Mouse (Mus musculus) limb, embryonic 13.5 days (tissue): ENCODE measurements around the gene Phykpl. TPM values are rescaled to one million over a fixed set of nuclear protein-coding genes. Genes with fewer than 3 reads are reported as not detected.

Experiments used
- ATAC-seq: fragments of 200-750 bp; cut with Nextera tagmentation; 2 replicates; pipeline ENCODE4 v1.8.0; 2017; ENCODE audit warnings: low read depth, moderate number of reproducible peaks, moderate TSS enrichment; ENCODE audit not compliant: low FRiP score
- H3K27ac ChIP-seq: fragments of 300-500 bp; sonication (generic); 2 replicates; pipeline ENCODE4 v1.5.1; 2015; ENCODE audit warnings: inconsistent platforms, mild to moderate bottlenecking, moderate library complexity
- H3K27me3 ChIP-seq: fragments of 300-500 bp; sonication (generic); 2 replicates; pipeline ENCODE4 v1.6.1; 2015; ENCODE audit warnings: mild to moderate bottlenecking, inconsistent platforms
- H3K36me3 ChIP-seq: fragments of 300-500 bp; sonication (generic); 2 replicates; pipeline ENCODE4 v1.6.1; 2015; ENCODE audit warnings: inconsistent platforms, mild to moderate bottlenecking, moderate library complexity
- H3K4me1 ChIP-seq: fragments of 300-500 bp; sonication (generic); 2 replicates; pipeline ENCODE4 v1.6.1; 2015; ENCODE audit warnings: inconsistent platforms
- H3K4me2 ChIP-seq: fragments of 300-500 bp; sonication (generic); replicated peaks from 2 replicates; pipeline ENCODE4 v1.6.1; 2015; ENCODE audit warnings: inconsistent platforms, mild to moderate bottlenecking, moderate library complexity
- H3K4me3 ChIP-seq: fragments of 300-500 bp; sonication (generic); 2 replicates; pipeline ENCODE4 v1.5.1; 2015; ENCODE audit warnings: moderate library complexity, mild to moderate bottlenecking, inconsistent platforms
- H3K9ac ChIP-seq: fragments of 300-500 bp; sonication (generic); 2 replicates; pipeline ENCODE4 v1.6.1; 2015; ENCODE audit warnings: mild to moderate bottlenecking, inconsistent platforms
- H3K9me3 ChIP-seq: fragments of 300-500 bp; sonication (generic); 2 replicates; pipeline ENCODE4 v1.6.1; 2016; ENCODE audit warnings: inconsistent platforms
- WGBS: fragments of 180-500 bp; shearing (Covaris S2); methylation state at CpG from one replicate; pipeline ENCODE4 v1.1.7; 2015; 5-methylcytosine and 5-hydroxymethylcytosine counted together
- polyA plus RNA-seq: library from polyadenylated mRNA; unstranded; fragments of >200 nt; fragmentation: Nextera tagmentation; extraction: Ambion mirVana; gene quantifications from 2 replicates; pipeline ENCODE4 v1.2.1, GENCODE M21; 2015

Phykpl gene
- polyA plus RNA-seq, 1 experiment from 2014 or later = 17.1 TPM

DNA sequence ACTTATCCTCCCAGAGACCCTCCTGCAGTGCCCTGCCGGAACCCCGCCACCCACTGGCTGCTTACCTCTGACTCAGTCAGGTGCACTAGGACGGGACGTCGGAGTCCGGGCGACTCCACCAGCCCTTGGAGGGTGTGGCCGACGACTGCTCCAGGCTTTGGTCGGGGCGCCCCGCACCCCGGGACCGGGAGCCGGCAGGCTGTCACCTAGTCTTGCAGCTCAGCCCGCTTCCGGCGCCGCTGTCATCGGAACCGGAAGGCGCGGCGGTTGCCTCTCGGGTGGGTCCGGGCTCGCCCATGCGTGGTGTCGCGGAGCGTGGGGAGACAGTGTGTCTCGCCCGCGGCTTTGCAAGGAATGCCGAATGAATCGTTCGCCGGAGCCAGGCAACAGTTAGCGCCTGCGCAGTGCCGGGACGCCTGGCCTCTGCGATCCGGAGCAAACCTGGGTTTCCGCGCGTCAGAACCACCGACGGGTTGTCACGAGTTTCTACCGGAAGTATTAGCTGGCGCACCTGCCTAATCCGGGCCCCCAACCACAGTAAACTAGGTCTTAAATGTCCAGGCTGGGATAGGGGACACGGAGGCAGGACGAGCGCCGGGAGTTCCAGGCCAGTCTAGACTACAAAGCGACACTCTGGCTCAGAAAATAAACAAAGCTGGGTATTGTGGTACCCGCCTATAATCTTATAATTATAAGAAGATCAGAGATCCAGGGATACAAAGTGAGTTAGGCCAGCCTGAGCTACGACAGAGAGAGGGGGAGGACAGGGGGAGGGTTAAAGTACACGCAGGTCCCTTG lies 51.2 kb downstream of the Phykpl start, which contains the start of gene Rmnd5b:
Gene Rmnd5b (minus strand): TSS at position 372 of the 798 bp plus-strand sequence.
- Histone ChIP-seq H3K9me3 (no peaks in the 10 kb centered on the region), H3K27ac (peak within 1 kb of the TSS; percentile 74)

DNA sequence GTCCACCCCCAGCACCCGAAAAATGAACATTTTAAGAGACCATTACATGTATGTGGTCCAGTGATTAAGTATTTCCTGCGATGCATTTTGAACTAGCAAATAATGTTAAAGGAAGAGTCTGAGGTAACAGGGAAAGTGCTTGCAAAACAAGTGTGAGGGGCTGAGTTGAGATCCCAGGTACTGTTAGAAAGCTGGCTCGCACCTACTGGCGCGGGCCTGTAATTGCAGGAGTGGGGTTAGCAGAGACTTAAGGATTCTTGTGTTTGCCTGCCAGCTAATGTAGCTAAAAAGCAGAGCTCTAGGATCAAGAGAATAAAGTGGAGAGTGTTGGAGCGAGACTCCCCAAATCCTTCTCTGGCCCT lies 51.7 kb downstream of the Phykpl start:
- peak; percentile 41; the same call in 1 of the 2 replicates for ATAC-seq
- Histone ChIP-seq H3K4me3 (peak overlapping the region; percentile 75), H3K9ac (peak overlapping the region; percentile 77), H3K27ac (peak overlapping the region; percentile 74; the same call in 1 of the 2 replicates), H3K4me1 (peaks cover 36% of the 10 kb centered on the region), H3K9me3 (no peaks in the 10 kb centered on the region), H3K4me2 (peak overlapping the region; percentile 86), H3K36me3 (no peaks in the 10 kb centered on the region), H3K27me3 (no peaks in the 10 kb centered on the region)
- WGBS = 3% methylated on average over 6 of the region's 6 CpGs

More for the DNA sequence above, 51.2 kb downstream of the Phykpl start, which contains the start of gene Rmnd5b:
- WGBS = under 1% methylated on average over 61 of the region's 61 CpGs
- peak; percentile 79 for ATAC-seq
- peak within 1 kb of the TSS; percentile 77 for H3K9ac ChIP-seq
- H3K27me3 ChIP-seq = no peaks in the 10 kb centered on the region
- H3K36me3 ChIP-seq = no peaks in the 10 kb centered on the region
- H3K4me1 ChIP-seq = peaks cover 36% of the 10 kb centered on the region
- H3K4me3 ChIP-seq = peak within 1 kb of the TSS; percentile 75
- H3K4me2 ChIP-seq = peak within 1 kb of the TSS; percentile 86

DNA sequence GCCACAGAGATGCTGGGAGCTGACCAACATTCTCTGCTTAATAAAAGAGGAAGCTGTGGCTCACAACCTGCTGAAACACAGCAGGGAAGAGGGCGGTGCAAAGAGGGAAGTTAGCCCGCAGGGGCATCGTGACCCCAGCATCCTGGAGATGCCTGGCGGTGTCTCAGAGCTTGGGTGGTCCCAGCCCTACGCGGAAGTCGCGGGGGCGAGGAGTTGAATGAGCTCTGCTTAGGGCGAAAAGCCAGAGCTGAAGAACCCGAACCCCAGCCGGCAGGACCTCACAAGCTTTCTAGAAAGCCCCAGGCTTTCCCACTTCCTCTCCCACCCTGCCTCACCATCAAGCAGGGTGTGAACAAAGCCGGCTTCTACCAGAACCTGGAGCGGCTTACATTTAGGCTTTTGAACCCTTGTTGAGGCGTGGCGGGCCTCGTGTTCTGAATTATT lies 53.4 kb downstream of the Phykpl start:
- ATAC-seq = peak; percentile 38; the same call in 1 of the 2 replicates
- H3K27me3 ChIP-seq = no peaks in the 10 kb centered on the region
- peak overlapping the region; percentile 73; the same call in 1 of the 2 replicates for H3K27ac ChIP-seq
- H3K4me2 ChIP-seq = peak overlapping the region; percentile 60
- H3K36me3 ChIP-seq = peaks cover 10% of the 10 kb centered on the region
- WGBS = 3% methylated on average over 17 of the region's 17 CpGs
- H3K4me3 ChIP-seq = peak overlapping the region; percentile 27
- H3K9ac ChIP-seq = peak overlapping the region; percentile 35; the same call in 1 of the 2 replicates
- H3K9me3 ChIP-seq = no peaks in the 10 kb centered on the region
- peaks cover 27% of the 10 kb centered on the region for H3K4me1 ChIP-seq

DNA sequence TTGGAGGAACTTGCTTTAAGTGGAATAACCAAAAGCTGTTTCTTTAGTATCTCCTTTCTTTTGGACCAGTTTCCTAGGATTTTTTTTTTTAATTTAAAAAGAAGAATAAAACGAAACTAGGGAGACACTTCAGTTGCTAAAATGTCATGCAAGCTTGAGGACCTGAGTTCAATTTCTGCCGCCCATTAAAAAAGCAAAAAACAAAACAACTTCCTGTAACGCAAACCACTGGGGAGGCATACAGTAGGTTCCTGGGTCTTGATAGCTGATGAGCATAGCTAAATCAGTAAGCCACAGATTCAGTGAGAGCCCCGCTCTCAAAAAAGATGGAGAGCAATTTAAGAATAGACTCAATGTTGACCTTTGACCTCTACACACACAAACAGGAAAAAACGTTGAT lies 53.9 kb downstream of the Phykpl start:
- peak overlapping the region; percentile 27 for H3K4me3 ChIP-seq
- H3K27ac ChIP-seq = peak overlapping the region; percentile 73; the same call in 1 of the 2 replicates
- H3K9me3 ChIP-seq = no peaks in the 10 kb centered on the region
- H3K4me1 ChIP-seq = peaks cover 31% of the 10 kb centered on the region
- H3K4me2 ChIP-seq = peak overlapping the region; percentile 60
- ATAC-seq = no peak
- H3K36me3 ChIP-seq = peaks cover 15% of the 10 kb centered on the region
- WGBS = 59% methylated on average over 5 of the region's 5 CpGs
- H3K27me3 ChIP-seq = no peaks in the 10 kb centered on the region
- 0 out of 2 replicates have a peak overlapping the region, but pooled peaks have one; percentile 35 for H3K9ac ChIP-seq

DNA sequence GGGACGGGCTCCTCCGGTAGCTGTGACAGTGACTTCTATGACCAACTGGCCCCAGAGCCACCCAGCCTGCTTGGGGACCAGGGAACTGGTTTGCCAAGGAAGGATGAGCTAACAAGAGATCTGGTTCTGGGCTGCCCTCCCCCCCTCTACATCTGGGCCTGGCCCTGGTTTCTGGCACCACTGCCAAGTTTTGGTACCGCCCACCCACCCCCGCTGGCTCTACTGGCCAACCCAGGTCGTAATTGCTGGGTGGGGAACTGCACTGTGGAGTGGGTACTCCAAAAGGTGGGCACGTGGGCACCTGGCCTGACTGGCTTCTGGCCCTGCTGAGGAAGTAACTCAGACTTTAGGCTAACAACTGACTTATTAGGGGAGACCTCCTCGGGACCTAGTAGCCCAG lies 56.2 kb downstream of the Phykpl start:
- Histone ChIP-seq H3K9ac (no peak overlapping the region), H3K4me2 (no peak overlapping the region), H3K9me3 (no peaks in the 10 kb centered on the region), H3K27ac (no peak overlapping the region), H3K36me3 (peaks cover 38% of the 10 kb centered on the region), H3K27me3 (no peaks in the 10 kb centered on the region), H3K4me3 (no peak overlapping the region), H3K4me1 (peaks cover 23% of the 10 kb centered on the region)
- ATAC-seq = no peak
- 77% methylated on average over 7 of the region's 7 CpGs for WGBS

DNA sequence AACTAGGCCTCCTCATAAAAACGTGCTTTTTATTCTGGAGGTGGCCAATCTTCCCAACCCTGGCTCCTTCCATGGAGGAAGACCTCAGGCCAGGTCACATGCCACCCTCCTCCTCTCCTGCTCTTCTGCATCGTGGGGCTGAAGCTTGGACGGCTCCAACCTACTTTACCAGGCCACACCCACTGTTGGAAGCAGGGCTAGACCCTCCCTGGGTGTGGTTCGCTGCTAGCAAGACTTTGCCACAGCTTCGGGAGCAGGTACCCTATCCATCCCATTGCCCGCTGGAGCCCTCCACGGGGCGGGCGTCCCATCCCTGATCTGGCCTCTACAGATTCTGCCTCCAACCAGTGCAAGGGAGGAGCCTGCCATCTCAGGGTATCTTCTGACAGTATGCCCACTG lies 58.6 kb downstream of the Phykpl start:
- H3K9ac ChIP-seq = no peak overlapping the region
- H3K4me1 ChIP-seq = peaks cover 21% of the 10 kb centered on the region
- 74% methylated on average over 9 of the region's 9 CpGs for WGBS
- peaks cover 40% of the 10 kb centered on the region for H3K36me3 ChIP-seq
- H3K27me3 ChIP-seq = no peaks in the 10 kb centered on the region
- H3K9me3 ChIP-seq = no peaks in the 10 kb centered on the region
- H3K4me3 ChIP-seq = no peak overlapping the region
- peak overlapping the region; percentile 33; the same call in 1 of the 2 replicates for H3K27ac ChIP-seq
- peak overlapping the region; percentile 23; the same call in 1 of the 2 replicates for H3K4me2 ChIP-seq
- no peak for ATAC-seq

DNA sequence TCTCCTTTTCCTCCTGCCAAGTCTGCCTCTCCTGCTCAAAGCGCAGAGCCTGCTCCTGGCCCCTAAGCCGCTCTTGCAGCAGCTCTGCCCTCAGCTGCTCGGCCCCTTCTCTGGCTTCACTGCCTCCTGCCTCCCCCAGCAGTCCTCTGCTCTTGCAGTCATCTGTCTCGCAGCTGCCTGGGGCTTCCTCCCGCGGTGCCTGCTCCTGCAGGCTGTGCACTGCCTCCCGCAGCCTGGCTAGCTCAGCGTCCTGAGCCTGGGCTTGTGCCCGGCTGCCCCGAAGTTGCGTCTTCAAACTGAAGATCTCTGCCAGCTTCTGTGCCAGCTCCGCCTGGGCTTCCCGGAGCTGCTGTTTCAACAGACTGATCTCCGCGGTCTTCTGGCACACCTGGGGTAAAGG lies 59.2 kb downstream of the Phykpl start:
- ATAC-seq = no peak
- Histone ChIP-seq H3K9ac (peak overlapping the region; percentile 43), H3K27ac (0 out of 2 replicates have a peak overlapping the region, but pooled peaks have one; percentile 3), H3K4me3 (no peak overlapping the region), H3K36me3 (peaks cover 40% of the 10 kb centered on the region), H3K27me3 (no peaks in the 10 kb centered on the region), H3K9me3 (no peaks in the 10 kb centered on the region), H3K4me1 (peaks cover 26% of the 10 kb centered on the region), H3K4me2 (peak overlapping the region; percentile 23)
- 49% methylated on average over 15 of the region's 15 CpGs for WGBS

DNA sequence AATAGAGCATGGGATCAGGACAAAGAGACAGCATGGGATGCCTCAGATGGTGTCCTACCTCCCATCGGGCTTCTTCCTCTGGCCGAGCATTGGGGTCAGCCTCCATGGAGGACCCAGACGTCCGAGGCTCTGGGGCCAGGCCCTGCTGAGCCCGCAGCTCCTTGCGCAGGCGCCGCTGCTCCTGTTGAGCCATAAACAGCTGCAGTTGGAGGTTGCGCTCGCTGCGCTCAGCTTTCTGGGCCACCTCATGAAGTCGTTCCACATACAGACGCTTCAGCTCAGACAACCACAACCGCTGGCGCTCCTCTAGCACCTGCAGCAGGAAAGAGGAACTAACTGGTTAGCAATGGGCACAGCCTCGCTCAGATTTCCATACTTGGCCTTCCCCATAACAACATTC lies 59.7 kb downstream of the Phykpl start:
- Histone ChIP-seq H3K9ac (0 out of 2 replicates have a peak overlapping the region, but pooled peaks have one; percentile 43), H3K36me3 (peaks cover 40% of the 10 kb centered on the region), H3K9me3 (no peaks in the 10 kb centered on the region), H3K4me3 (no peak overlapping the region), H3K27ac (0 out of 2 replicates have a peak overlapping the region, but pooled peaks have one; percentile 3), H3K4me1 (peaks cover 30% of the 10 kb centered on the region), H3K4me2 (peak overlapping the region; percentile 23; the same call in 1 of the 2 replicates), H3K27me3 (no peaks in the 10 kb centered on the region)
- ATAC-seq = no peak
- WGBS = 69% methylated on average over 16 of the region's 16 CpGs

DNA sequence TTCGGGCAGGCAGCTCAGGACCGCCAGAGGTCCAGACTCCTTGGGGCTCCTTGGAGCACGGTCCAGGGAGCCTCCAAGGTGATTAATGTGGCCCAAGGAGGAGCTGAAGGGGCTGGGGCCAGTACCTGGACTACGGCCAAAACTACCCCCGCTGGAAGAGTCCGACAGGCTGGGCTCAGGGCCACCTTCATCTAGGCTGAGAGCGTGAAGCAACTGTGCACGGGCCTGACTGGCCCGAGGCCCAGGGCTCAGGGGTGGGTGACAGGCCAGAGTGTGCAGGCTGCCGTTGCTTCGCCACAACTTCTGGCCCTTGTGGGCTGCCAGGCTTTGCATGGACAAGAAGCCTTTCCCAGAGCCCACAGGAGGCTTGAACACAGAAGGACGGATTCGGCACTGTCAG lies 60.7 kb downstream of the Phykpl start:
- H3K27ac ChIP-seq = no peak overlapping the region
- no peak for ATAC-seq
- H3K36me3 ChIP-seq = peaks cover 40% of the 10 kb centered on the region

DNA sequence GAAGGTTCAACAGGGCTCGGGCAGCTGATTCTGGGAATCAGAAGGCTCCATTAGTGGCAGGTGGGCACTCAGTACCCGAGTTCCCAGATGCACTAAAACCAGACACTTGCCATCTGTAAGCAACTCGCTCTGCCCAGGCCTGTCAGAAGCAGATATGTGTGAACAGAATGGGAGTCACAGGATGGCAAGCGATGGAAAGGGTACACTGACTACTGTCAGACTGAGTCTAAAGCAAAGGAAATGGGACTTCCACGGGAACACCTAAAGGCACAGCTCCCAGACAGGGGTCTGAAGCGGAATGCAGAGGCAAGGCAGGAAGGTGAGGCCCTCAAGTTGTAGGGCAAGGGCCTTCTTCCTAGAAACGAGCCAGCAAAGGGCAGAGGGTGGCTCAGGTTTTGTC lies 61.7 kb downstream of the Phykpl start:
- Histone ChIP-seq H3K4me3 (no peak overlapping the region), H3K4me1 (peaks cover 41% of the 10 kb centered on the region), H3K4me2 (no peak overlapping the region), H3K9ac (no peak overlapping the region; the same call in 1 of the 2 replicates), H3K27me3 (no peaks in the 10 kb centered on the region), H3K9me3 (no peaks in the 10 kb centered on the region), H3K36me3 (peaks cover 40% of the 10 kb centered on the region), H3K27ac (no peak overlapping the region; the same call in 1 of the 2 replicates)
- 65% methylated on average over 7 of the region's 7 CpGs for WGBS
- ATAC-seq = no peak

More for the DNA sequence above, 60.7 kb downstream of the Phykpl start:
- no peak overlapping the region for H3K4me3 ChIP-seq
- H3K9ac ChIP-seq = no peak overlapping the region; the same call in 1 of the 2 replicates
- H3K4me2 ChIP-seq = no peak overlapping the region
- H3K9me3 ChIP-seq = no peaks in the 10 kb centered on the region
- H3K27me3 ChIP-seq = no peaks in the 10 kb centered on the region
- 87% methylated on average over 13 of the region's 13 CpGs for WGBS
- H3K4me1 ChIP-seq = peaks cover 41% of the 10 kb centered on the region

DNA sequence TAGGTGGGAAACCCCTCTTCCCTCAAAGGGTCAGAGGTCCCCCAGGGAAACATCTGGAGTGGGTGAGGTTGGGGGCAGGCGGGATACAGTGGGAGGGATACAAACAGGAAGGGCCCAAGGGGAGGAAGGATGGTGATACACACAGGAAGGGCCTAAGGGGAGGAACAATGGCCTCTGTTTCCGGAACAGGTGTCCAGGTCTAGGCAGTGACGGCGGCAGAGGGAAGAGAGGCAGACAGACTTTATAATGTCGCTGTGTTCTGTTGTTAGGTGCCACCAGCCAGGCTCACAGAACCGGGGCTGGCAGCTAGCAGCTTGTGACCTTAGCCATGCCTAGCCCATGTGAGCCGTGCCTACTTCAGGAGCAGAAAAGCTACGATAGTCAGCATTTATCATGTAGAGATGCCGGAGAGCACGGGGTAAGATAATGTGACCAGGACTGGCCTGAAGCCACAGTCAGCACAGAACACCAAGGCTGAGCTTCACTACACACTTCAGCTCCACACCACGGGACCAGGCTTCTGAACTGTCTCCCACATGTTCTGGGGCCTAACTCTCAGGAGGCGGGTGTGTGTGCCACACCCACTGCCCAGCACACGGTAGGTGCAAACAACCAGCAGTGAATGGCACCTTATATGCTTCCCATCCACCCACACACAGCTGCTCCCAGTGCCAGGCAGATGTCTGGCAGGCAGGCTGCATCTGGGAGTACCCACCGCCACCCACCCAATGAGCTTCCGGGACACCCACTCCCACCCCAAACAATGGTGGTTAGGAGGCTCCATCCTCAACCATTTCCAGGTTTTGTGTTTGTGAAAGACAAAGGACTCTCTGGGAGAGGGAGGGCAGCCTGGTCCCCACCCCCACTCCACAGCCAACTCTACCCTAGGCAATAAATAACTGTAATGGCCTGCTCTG lies 62.5 kb downstream of the Phykpl start:
- peak overlapping the region; percentile 96 for H3K4me2 ChIP-seq
- H3K27ac ChIP-seq = peak overlapping the region; percentile 58; the same call in 1 of the 2 replicates
- H3K4me1 ChIP-seq = peaks cover 41% of the 10 kb centered on the region
- H3K4me3 ChIP-seq = no peak overlapping the region
- no peaks in the 10 kb centered on the region for H3K9me3 ChIP-seq
- no peak for ATAC-seq
- WGBS = 57% methylated on average over 15 of the region's 15 CpGs
- H3K9ac ChIP-seq = peak overlapping the region; percentile 13; the same call in 1 of the 2 replicates
- H3K36me3 ChIP-seq = peaks cover 37% of the 10 kb centered on the region
- H3K27me3 ChIP-seq = no peaks in the 10 kb centered on the region
